Mouse (Mus musculus) bone marrow macrophage, adult 2 months (primary cell): ENCODE data around the gene Gpr21.

Experiments
- CTCF ChIP-seq: IDR thresholded peaks from 2 replicates; pipeline ENCODE4 v1.5.1; 2012; ENCODE audit warnings: low read depth, mild to moderate bottlenecking, low read length, moderate library complexity
- POLR2A ChIP-seq: IDR thresholded peaks from 2 replicates; pipeline ENCODE4 v1.6.1; 2012; ENCODE audit warnings: mild to moderate bottlenecking, low read depth, low read length, borderline replicate concordance

DNA sequence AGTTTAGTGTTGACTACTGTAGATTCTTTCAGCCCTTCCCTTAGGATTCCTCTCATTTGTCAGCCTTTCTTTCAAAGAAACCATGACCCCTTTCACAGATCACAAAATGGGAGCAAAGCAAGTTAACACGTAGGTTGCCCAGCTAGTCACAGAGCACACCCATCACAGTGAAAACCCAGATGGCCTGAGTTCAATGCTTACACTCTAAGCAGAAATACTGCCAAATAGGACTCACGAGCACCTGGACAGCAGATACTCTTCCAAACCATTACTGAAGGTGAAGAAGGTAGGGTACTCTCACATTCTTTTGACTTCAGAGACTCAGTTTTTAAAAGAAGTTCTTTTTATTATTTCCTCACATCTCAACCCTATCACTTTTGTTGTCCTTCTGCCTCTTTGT lies 40.2 kb downstream of the Gpr21 start:
- no peak for TF ChIP-seq POLR2A
- TF ChIP-seq CTCF, result no peak
